Mouse (Mus musculus) liver, postnatal 0 days (tissue): ENCODE data around the gene Mettl1. TPM values are rescaled to one million over a fixed set of nuclear protein-coding genes. Genes with fewer than 3 reads are reported as not detected.
A peak's percentile ranks its signal among the peaks of the same experiment; 100 is the strongest.
"Not testable (repeated sequence)": the region's sequence is repeated elsewhere in the genome, so short reads cannot be mapped to it uniquely, and the experiment has no call there.

ENCODE experiments used
- ATAC-seq: fragments of 200-750 bp; cut with Nextera tagmentation; 2 replicates; pipeline ENCODE4 v1.8.0; 2017; ENCODE audit warnings: mild to moderate bottlenecking, moderate library complexity
- DNase-seq: peaks from one replicate; pipeline ENCODE4 v3.0.0-alpha.2; 2016
- H3K27ac ChIP-seq: fragments of 300-500 bp; sonication (generic); 2 replicates; pipeline ENCODE4 v1.5.1; 2014; ENCODE audit warnings: antibody characterized with exemption, moderate library complexity, mild to moderate bottlenecking, low read depth
- H3K27me3 ChIP-seq: fragments of 300-500 bp; sonication (generic); 2 replicates; pipeline ENCODE4 v1.6.1; 2014; ENCODE audit warnings: low read length, control low read depth, mixed read lengths; ENCODE audit not compliant: insufficient read depth
- H3K36me3 ChIP-seq: fragments of 300-500 bp; sonication (generic); replicated peaks from 2 replicates; pipeline ENCODE4 v1.6.1; 2014; ENCODE audit warnings: mild to moderate bottlenecking, control low read depth, low read length, moderate library complexity, mixed read lengths; ENCODE audit not compliant: insufficient read depth
- H3K4me1 ChIP-seq: fragments of 300-500 bp; sonication (generic); 2 replicates; pipeline ENCODE4 v1.6.1; 2014; ENCODE audit warnings: antibody characterized with exemption, mild to moderate bottlenecking, control low read depth; ENCODE audit not compliant: insufficient read depth
- H3K4me2 ChIP-seq: fragments of 300-500 bp; sonication (generic); 2 replicates; pipeline ENCODE4 v1.6.1; 2014; ENCODE audit warnings: low read depth, mild to moderate bottlenecking, low read length, moderate library complexity, mixed read lengths
- H3K4me3 ChIP-seq: fragments of 300-500 bp; sonication (generic); 2 replicates; pipeline ENCODE4 v1.5.1; 2014; ENCODE audit warnings: low read depth, low read length
- H3K9ac ChIP-seq: fragments of 300-500 bp; sonication (generic); replicated peaks from 2 replicates; pipeline ENCODE4 v1.6.1; 2014; ENCODE audit warnings: mild to moderate bottlenecking, moderate library complexity
- H3K9me3 ChIP-seq: fragments of 300-500 bp; sonication (generic); 2 replicates; pipeline ENCODE4 v1.6.1; 2016; ENCODE audit warnings: mild to moderate bottlenecking, control low read depth, low read length, mixed read lengths
- CTCF ChIP-seq: sonication (generic); IDR thresholded peaks from 2 replicates; pipeline ENCODE4 v1.5.1; 2016; ENCODE audit warnings: antibody characterized with exemption, low read depth
- EP300 ChIP-seq: IDR thresholded peaks from 2 replicates; pipeline ENCODE4 v1.6.1; 2016; ENCODE audit warnings: antibody characterized with exemption, low read depth, mild to moderate bottlenecking
- WGBS: fragments of 180-500 bp; shearing (Covaris S2); extraction: QIAGEN DNeasy Blood & Tissue Kit; methylation state at CpG from one replicate; pipeline ENCODE4 v1.1.7; 2014; ENCODE audit not compliant: insufficient replicate concordance; 5-methylcytosine and 5-hydroxymethylcytosine counted together
- polyA plus RNA-seq: library from polyadenylated mRNA; unstranded; fragments of >200 nt; fragmentation: Nextera tagmentation; extraction: Ambion mirVana; gene quantifications from 2 replicates; pipeline ENCODE4 v1.2.1, GENCODE M21; 2015

Mettl1 gene
- polyA plus RNA-seq, 1 experiment from 2014 or later, result 14.9 TPM

DNA sequence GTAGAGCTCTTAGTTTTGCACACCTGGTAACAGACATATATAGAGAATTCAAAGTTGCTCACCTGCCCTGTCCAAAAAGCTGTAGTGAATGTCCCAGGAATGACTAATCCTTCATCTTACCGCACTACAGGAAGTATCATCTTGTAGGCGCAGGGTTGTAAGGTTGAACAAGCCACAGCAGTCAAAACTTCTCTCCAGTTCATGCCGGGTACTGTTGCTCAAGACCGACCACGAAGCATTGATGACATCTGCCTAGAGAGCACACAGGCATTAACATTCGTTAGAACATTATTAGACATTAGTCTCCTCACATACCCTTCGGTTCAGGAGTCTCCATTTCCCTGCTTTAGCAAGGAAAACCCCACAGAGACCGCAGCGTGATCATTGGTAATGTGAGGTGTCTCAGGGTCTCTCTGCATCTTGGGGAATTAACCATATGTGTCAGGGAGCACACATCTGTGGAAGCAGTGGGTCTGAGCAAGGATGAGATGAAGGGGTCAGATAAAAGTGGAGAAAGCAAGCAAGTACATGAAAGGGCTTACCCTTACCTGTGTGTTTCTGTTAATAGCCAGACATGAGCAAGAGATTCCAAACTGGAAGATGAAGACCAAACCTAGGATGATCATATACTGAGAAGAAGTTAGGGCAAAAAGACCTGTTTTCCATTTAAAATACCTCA lies 27.3 kb downstream of the Mettl1 start:
- H3K9me3 ChIP-seq, result no peaks in the 10 kb centered on the region
- DNase-seq (peak; percentile 15), ATAC-seq (no peak)
- H3K4me2 ChIP-seq, result peak overlapping the region; percentile 92
- H3K4me1 ChIP-seq, result peaks cover 40% of the 10 kb centered on the region
- TF ChIP-seq EP300 (no peak), CTCF (no peak)
- H3K27me3 ChIP-seq, result no peaks in the 10 kb centered on the region
- H3K36me3 ChIP-seq, result peaks cover 30% of the 10 kb centered on the region
- peak overlapping the region; percentile 72 for H3K9ac ChIP-seq
- peak overlapping the region; percentile 91 for H3K27ac ChIP-seq
- 41% methylated on average over 9 of the region's 9 CpGs for WGBS
- peak overlapping the region; percentile 72; the same call in 1 of the 2 replicates for H3K4me3 ChIP-seq

- H3K27ac ChIP-seq, result peak overlapping the region; percentile 91
- TF ChIP-seq CTCF (no peak), EP300 (no peak)
- peak; percentile 17; the same call in 1 of the 2 replicates for ATAC-seq
- peaks cover 30% of the 10 kb centered on the region for H3K36me3 ChIP-seq
- peak overlapping the region; percentile 72 for H3K4me3 ChIP-seq
- WGBS, result 7% methylated on average over 30 of the region's 30 CpGs
- H3K27me3 ChIP-seq, result no peaks in the 10 kb centered on the region
- peak overlapping the region; percentile 72 for H3K9ac ChIP-seq
- peaks cover 36% of the 10 kb centered on the region for H3K4me1 ChIP-seq
- H3K9me3 ChIP-seq, result no peaks in the 10 kb centered on the region
- DNase-seq, result peak; percentile 36
- peak overlapping the region; percentile 92 for H3K4me2 ChIP-seq
Measured at GRCm38 (mm10) chr10:127069281-127070189, 28.3 kb downstream of the Mettl1 start.

GRCm38 (mm10) chr10:127070190-127071121 lies 29.2 kb downstream of the Mettl1 start, which contains the start of gene Tspan31:
Gene Tspan31, minus strand, starts transcription at chr10:127070264.
- Histone ChIP-seq H3K9me3 (no peaks in the 10 kb centered on the region), H3K36me3 (peaks cover 27% of the 10 kb centered on the region), H3K4me1 (peaks cover 33% of the 10 kb centered on the region), H3K4me2 (peak within 1 kb of the TSS; percentile 92), H3K9ac (peak within 1 kb of the TSS; percentile 72), H3K27ac (peak within 1 kb of the TSS; percentile 91), H3K4me3 (peak within 1 kb of the TSS; percentile 72), H3K27me3 (no peaks in the 10 kb centered on the region)
- ATAC-seq, result peak; percentile 79
- TF ChIP-seq EP300 (peak; percentile 44), CTCF (no peak)
- DNase-seq, result peak; percentile 84
- 1% methylated on average over 36 of the region's 36 CpGs for WGBS

- H3K4me3 ChIP-seq, result peak overlapping the region; percentile 72; the same call in 1 of the 2 replicates
- peak; percentile 38 for ATAC-seq
- peak overlapping the region; percentile 92 for H3K4me2 ChIP-seq
- H3K4me1 ChIP-seq, result peaks cover 38% of the 10 kb centered on the region
- peak overlapping the region; percentile 91; the same call in 1 of the 2 replicates for H3K27ac ChIP-seq
- peaks cover 19% of the 10 kb centered on the region for H3K36me3 ChIP-seq
- TF ChIP-seq CTCF (no peak), EP300 (no peak)
- H3K9ac ChIP-seq, result peak overlapping the region; percentile 72; the same call in 1 of the 2 replicates
- H3K9me3 ChIP-seq, result no peaks in the 10 kb centered on the region
- WGBS, result 55% methylated on average over 9 of the region's 9 CpGs
- no peaks in the 10 kb centered on the region for H3K27me3 ChIP-seq
- peak; percentile 47 for DNase-seq
Measured at GRCm38 (mm10) chr10:127071203-127071602, 30.0 kb downstream of the Mettl1 start.

DNA sequence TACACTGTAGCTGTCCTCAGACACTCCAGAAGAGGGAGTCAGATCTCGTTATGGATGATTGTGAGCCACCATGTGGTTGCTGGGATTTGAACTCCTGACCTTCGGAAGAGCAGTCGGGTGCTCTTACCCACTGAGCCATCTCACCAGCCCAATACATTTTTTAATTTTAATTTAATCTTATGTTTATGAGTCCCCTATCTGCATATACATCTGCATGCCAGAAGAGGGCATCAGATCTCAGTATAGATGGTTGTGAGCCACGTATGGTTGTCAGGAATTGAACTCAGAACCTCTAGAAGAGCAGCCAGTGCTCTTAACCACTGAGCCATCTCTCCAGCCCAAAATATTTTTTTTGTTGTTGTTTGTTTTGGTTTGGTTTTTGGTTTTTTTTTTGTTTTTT lies 31.1 kb downstream of the Mettl1 start:
- not testable (repeated sequence) for H3K27me3 ChIP-seq, H3K4me2 ChIP-seq, H3K9ac ChIP-seq, H3K27ac ChIP-seq, H3K4me3 ChIP-seq, H3K9me3 ChIP-seq, DNase-seq, ATAC-seq, H3K36me3 ChIP-seq
- H3K4me1 ChIP-seq, result peaks cover 32% of the 10 kb centered on the region
- WGBS, result 83% methylated on average over 4 of the region's 4 CpGs

DNA sequence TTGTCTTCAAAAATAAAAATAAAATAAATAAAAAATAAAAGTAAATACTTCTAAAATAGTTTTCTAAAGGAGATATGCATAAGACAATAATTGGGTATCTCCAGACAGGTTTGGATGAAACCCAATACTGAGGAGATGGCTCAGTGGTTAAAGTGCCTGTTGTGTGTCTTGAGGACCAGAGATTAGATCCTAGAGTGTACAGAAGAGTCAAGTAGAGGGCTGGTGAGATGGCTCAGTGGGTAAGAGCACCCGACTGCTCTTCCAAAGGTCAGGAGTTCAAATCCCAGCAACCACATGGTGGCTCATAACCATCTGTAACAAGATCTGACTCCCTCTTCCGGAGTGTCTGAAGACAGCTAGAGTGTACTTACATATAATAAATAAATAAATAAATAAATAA lies 31.8 kb downstream of the Mettl1 start:
- H3K9me3 ChIP-seq, H3K27me3 ChIP-seq, H3K4me3 ChIP-seq, H3K9ac ChIP-seq, DNase-seq, H3K4me2 ChIP-seq, H3K27ac ChIP-seq, H3K36me3 ChIP-seq, ATAC-seq: not testable (repeated sequence)
- H3K4me1 ChIP-seq, result peaks cover 30% of the 10 kb centered on the region
- 60% methylated on average over 2 of the region's 2 CpGs for WGBS
